Mouse (Mus musculus) embryonic facial prominence, embryonic 15.5 days (tissue): Measurements from ENCODE around the gene Pde10a. TPM values are rescaled to one million over a fixed set of nuclear protein-coding genes. Genes with fewer than 3 reads are reported as not detected.

ENCODE experiments used
- ATAC-seq: fragments of 200-750 bp; cut with Nextera tagmentation; 2 replicates; pipeline ENCODE4 v1.8.0; 2017; ENCODE audit warnings: low read depth, moderate TSS enrichment; ENCODE audit not compliant: insufficient number of reproducible peaks, low FRiP score, low TSS enrichment
- H3K27ac ChIP-seq: fragments of 300-500 bp; sonication (generic); replicated peaks from 2 replicates; pipeline ENCODE4 v1.5.1; 2015; ENCODE audit warnings: mild to moderate bottlenecking, inconsistent platforms
- H3K27me3 ChIP-seq: fragments of 300-500 bp; sonication (generic); 2 replicates; pipeline ENCODE4 v1.6.1; 2015; ENCODE audit warnings: inconsistent platforms
- H3K36me3 ChIP-seq: fragments of 300-500 bp; sonication (generic); 2 replicates; pipeline ENCODE4 v1.6.1; 2015; ENCODE audit warnings: mild to moderate bottlenecking, inconsistent platforms
- H3K4me1 ChIP-seq: fragments of 300-500 bp; sonication (generic); 2 replicates; pipeline ENCODE4 v1.6.1; 2015; ENCODE audit warnings: inconsistent platforms
- H3K4me2 ChIP-seq: fragments of 300-500 bp; sonication (generic); replicated peaks from 2 replicates; pipeline ENCODE4 v1.6.1; 2015; ENCODE audit warnings: mild to moderate bottlenecking, inconsistent platforms
- H3K4me3 ChIP-seq: fragments of 300-500 bp; sonication (generic); replicated peaks from 2 replicates; pipeline ENCODE4 v1.5.1; 2015; ENCODE audit warnings: mild to moderate bottlenecking, inconsistent platforms
- H3K9ac ChIP-seq: fragments of 300-500 bp; sonication (generic); 2 replicates; pipeline ENCODE4 v1.6.1; 2015; ENCODE audit warnings: inconsistent platforms
- H3K9me3 ChIP-seq: fragments of 300-500 bp; sonication (generic); replicated peaks from 2 replicates; pipeline ENCODE4 v1.6.1; 2016; ENCODE audit warnings: inconsistent platforms
- WGBS: fragments of 180-500 bp; shearing (Covaris S2); methylation state at CpG from one replicate; pipeline ENCODE4 v1.1.7; 2015; 5-methylcytosine and 5-hydroxymethylcytosine counted together
- polyA plus RNA-seq: library from polyadenylated mRNA; unstranded; fragments of >200 nt; fragmentation: Nextera tagmentation; extraction: Ambion mirVana; gene quantifications from 2 replicates; pipeline ENCODE4 v1.2.1, GENCODE M21; 2015

The Pde10a gene
- polyA plus RNA-seq, 1 experiment from 2014 or later = 3.0 TPM

GRCm38 (mm10) chr17:8720961-8721360 is 195.8 kb downstream of the Pde10a start:
- Histone ChIP-seq H3K4me3 (no peak overlapping the region), H3K27ac (no peak overlapping the region), H3K36me3 (no peaks in the 10 kb centered on the region), H3K4me1 (no peaks in the 10 kb centered on the region), H3K9me3 (no peaks in the 10 kb centered on the region), H3K27me3 (no peaks in the 10 kb centered on the region), H3K4me2 (no peak overlapping the region), H3K9ac (no peak overlapping the region)
- 69% methylated on average over 10 of the region's 10 CpGs for WGBS
- no peak for ATAC-seq

- 75% methylated on average over 8 of the region's 8 CpGs for WGBS
- Histone ChIP-seq H3K27ac (no peak overlapping the region), H3K9ac (no peak overlapping the region), H3K27me3 (no peaks in the 10 kb centered on the region), H3K4me3 (no peak overlapping the region), H3K9me3 (no peaks in the 10 kb centered on the region), H3K4me1 (no peaks in the 10 kb centered on the region), H3K36me3 (no peaks in the 10 kb centered on the region), H3K4me2 (no peak overlapping the region)
- no peak for ATAC-seq
These were observed 199.3 kb downstream of the Pde10a start for GRCm38 (mm10) chr17:8724464-8724974.

- 41% methylated on average over 7 of the region's 7 CpGs for WGBS
- no peak overlapping the region for H3K4me3 ChIP-seq
- no peaks in the 10 kb centered on the region for H3K9me3 ChIP-seq
- H3K27ac ChIP-seq = no peak overlapping the region
- no peaks in the 10 kb centered on the region for H3K4me1 ChIP-seq
- no peak overlapping the region for H3K4me2 ChIP-seq
- H3K27me3 ChIP-seq = no peaks in the 10 kb centered on the region
- ATAC-seq = no peak
- no peaks in the 10 kb centered on the region for H3K36me3 ChIP-seq
- no peak overlapping the region for H3K9ac ChIP-seq
These were observed 203.5 kb downstream of the Pde10a start for GRCm38 (mm10) chr17:8728646-8729045.

GRCm38 (mm10) chr17:8729808-8730207 is 204.6 kb downstream of the Pde10a start:
- Histone ChIP-seq H3K27me3 (no peaks in the 10 kb centered on the region), H3K4me1 (no peaks in the 10 kb centered on the region), H3K9ac (no peak overlapping the region), H3K9me3 (no peaks in the 10 kb centered on the region), H3K36me3 (no peaks in the 10 kb centered on the region), H3K4me2 (no peak overlapping the region), H3K4me3 (no peak overlapping the region), H3K27ac (no peak overlapping the region)
- ATAC-seq = no peak
- 67% methylated on average over 7 of the region's 7 CpGs for WGBS

GRCm38 (mm10) chr17:8731073-8731472 is 205.9 kb downstream of the Pde10a start:
- Histone ChIP-seq H3K9ac (no peak overlapping the region), H3K4me1 (no peaks in the 10 kb centered on the region), H3K4me3 (no peak overlapping the region), H3K27ac (no peak overlapping the region), H3K36me3 (no peaks in the 10 kb centered on the region), H3K27me3 (no peaks in the 10 kb centered on the region), H3K4me2 (no peak overlapping the region), H3K9me3 (no peaks in the 10 kb centered on the region)
- WGBS = 63% methylated on average over 6 of the region's 6 CpGs
- no peak for ATAC-seq

- Histone ChIP-seq H3K4me1 (no peaks in the 10 kb centered on the region), H3K4me3 (no peak overlapping the region), H3K36me3 (no peaks in the 10 kb centered on the region), H3K4me2 (no peak overlapping the region), H3K27ac (no peak overlapping the region), H3K27me3 (no peaks in the 10 kb centered on the region), H3K9me3 (no peaks in the 10 kb centered on the region), H3K9ac (no peak overlapping the region)
- no peak for ATAC-seq
- WGBS = 69% methylated on average over 6 of the region's 6 CpGs
These were observed 211.1 kb downstream of the Pde10a start for GRCm38 (mm10) chr17:8736259-8736658.

- no peak overlapping the region for H3K9ac ChIP-seq
- WGBS = 91% methylated on average over 3 of the region's 3 CpGs
- no peaks in the 10 kb centered on the region for H3K4me1 ChIP-seq
- H3K36me3 ChIP-seq = no peaks in the 10 kb centered on the region
- ATAC-seq = no peak
- H3K27me3 ChIP-seq = no peaks in the 10 kb centered on the region
- no peaks in the 10 kb centered on the region for H3K9me3 ChIP-seq
- no peak overlapping the region for H3K27ac ChIP-seq
- H3K4me2 ChIP-seq = no peak overlapping the region
- no peak overlapping the region for H3K4me3 ChIP-seq
These were observed 217.6 kb downstream of the Pde10a start for GRCm38 (mm10) chr17:8742772-8743171.

GRCm38 (mm10) chr17:8745334-8745733 is 220.2 kb downstream of the Pde10a start:
- H3K4me3 ChIP-seq = no peak overlapping the region
- H3K4me2 ChIP-seq = no peak overlapping the region
- WGBS = 50% methylated on average over 1 of the region's 1 CpGs
- no peak for ATAC-seq
- no peaks in the 10 kb centered on the region for H3K36me3 ChIP-seq
- H3K4me1 ChIP-seq = no peaks in the 10 kb centered on the region
- H3K9me3 ChIP-seq = no peaks in the 10 kb centered on the region
- no peak overlapping the region for H3K27ac ChIP-seq
- H3K9ac ChIP-seq = no peak overlapping the region
- H3K27me3 ChIP-seq = no peaks in the 10 kb centered on the region

GRCm38 (mm10) chr17:8749426-8749825 is 224.3 kb downstream of the Pde10a start:
- Histone ChIP-seq H3K36me3 (no peaks in the 10 kb centered on the region), H3K27ac (no peak overlapping the region), H3K4me3 (no peak overlapping the region), H3K4me1 (no peaks in the 10 kb centered on the region), H3K9ac (no peak overlapping the region), H3K4me2 (no peak overlapping the region), H3K9me3 (no peaks in the 10 kb centered on the region), H3K27me3 (no peaks in the 10 kb centered on the region)
- ATAC-seq = no peak
- WGBS = 78% methylated on average over 4 of the region's 4 CpGs

- Histone ChIP-seq H3K27ac (no peak overlapping the region), H3K9me3 (no peaks in the 10 kb centered on the region), H3K4me1 (no peaks in the 10 kb centered on the region), H3K9ac (no peak overlapping the region), H3K27me3 (no peaks in the 10 kb centered on the region), H3K36me3 (no peaks in the 10 kb centered on the region), H3K4me2 (no peak overlapping the region), H3K4me3 (no peak overlapping the region)
- no peak for ATAC-seq
- 76% methylated on average over 5 of the region's 5 CpGs for WGBS
These were observed 232.4 kb downstream of the Pde10a start for GRCm38 (mm10) chr17:8757576-8757975.

- Histone ChIP-seq H3K27me3 (no peaks in the 10 kb centered on the region), H3K4me1 (no peaks in the 10 kb centered on the region), H3K4me2 (no peak overlapping the region), H3K9ac (no peak overlapping the region), H3K27ac (no peak overlapping the region), H3K36me3 (no peaks in the 10 kb centered on the region), H3K4me3 (no peak overlapping the region), H3K9me3 (no peaks in the 10 kb centered on the region)
- ATAC-seq = no peak
- 20% methylated on average over 1 of the region's 1 CpGs for WGBS
These were observed 238.1 kb downstream of the Pde10a start for GRCm38 (mm10) chr17:8763248-8763647.

- no peaks in the 10 kb centered on the region for H3K4me1 ChIP-seq
- no peaks in the 10 kb centered on the region for H3K9me3 ChIP-seq
- no peak for ATAC-seq
- no peaks in the 10 kb centered on the region for H3K36me3 ChIP-seq
- 86% methylated on average over 5 of the region's 5 CpGs for WGBS
- H3K9ac ChIP-seq = no peak overlapping the region
- H3K27me3 ChIP-seq = no peaks in the 10 kb centered on the region
- H3K4me3 ChIP-seq = no peak overlapping the region
- H3K27ac ChIP-seq = no peak overlapping the region
- no peak overlapping the region for H3K4me2 ChIP-seq
These were observed 240.9 kb downstream of the Pde10a start for GRCm38 (mm10) chr17:8765987-8766576.
